Mouse (Mus musculus) forebrain, postnatal 0 days (tissue): ENCODE measurements at regions not wholly inside any gene's neighbourhood (a gene's known extent, or its start where the extent isn't known, plus 50 kb on each side); places are given as distances from the start of the nearest gene placed in this dataset.

Experiments used
- ATAC-seq: fragments of 200-750 bp; cut with Nextera tagmentation; 2 replicates; pipeline ENCODE4 v1.8.0; 2017; ENCODE audit warnings: mild to moderate bottlenecking, moderate library complexity
- DNase-seq: peaks from one replicate; pipeline ENCODE4 v3.0.0-alpha.2; 2015
- H3K27ac ChIP-seq: fragments of 300-500 bp; sonication (generic); 2 replicates; pipeline ENCODE4 v1.5.1; 2014; ENCODE audit warnings: low read depth, mild to moderate bottlenecking, antibody characterized with exemption, low read length, moderate library complexity, mixed read lengths
- H3K27me3 ChIP-seq: fragments of 300-500 bp; sonication (generic); 2 replicates; pipeline ENCODE4 v1.6.1; 2014; ENCODE audit warnings: mild to moderate bottlenecking, low read length, mixed read lengths; ENCODE audit not compliant: insufficient read depth
- H3K36me3 ChIP-seq: fragments of 300-500 bp; sonication (generic); 2 replicates; pipeline ENCODE4 v1.6.1; 2014; ENCODE audit warnings: mild to moderate bottlenecking, moderate library complexity; ENCODE audit not compliant: insufficient read depth
- H3K4me1 ChIP-seq: fragments of 300-500 bp; sonication (generic); 2 replicates; pipeline ENCODE4 v1.6.1; 2014; ENCODE audit warnings: antibody characterized with exemption; ENCODE audit not compliant: insufficient read depth
- H3K4me2 ChIP-seq: fragments of 300-500 bp; sonication (generic); 2 replicates; pipeline ENCODE4 v1.6.1; 2014; ENCODE audit warnings: low read depth, mild to moderate bottlenecking, moderate library complexity
- H3K4me3 ChIP-seq: fragments of 300-500 bp; sonication (generic); 2 replicates; pipeline ENCODE4 v1.5.1; 2014; ENCODE audit warnings: low read depth, low read length, mixed read lengths
- H3K9ac ChIP-seq: fragments of 300-500 bp; sonication (generic); 2 replicates; pipeline ENCODE4 v1.6.1; 2014; ENCODE audit warnings: mild to moderate bottlenecking
- H3K9me3 ChIP-seq: fragments of 300-500 bp; sonication (generic); 2 replicates; pipeline ENCODE4 v1.6.1; 2016; ENCODE audit warnings: low read length
- CTCF ChIP-seq: sonication (generic); IDR thresholded peaks from 2 replicates; pipeline ENCODE4 v1.5.1; 2016; ENCODE audit warnings: antibody characterized with exemption, control low read depth, low read depth
- WGBS: fragments of 180-500 bp; shearing (Covaris S2); extraction: QIAGEN DNeasy Blood & Tissue Kit; methylation state at CpG from one replicate; pipeline ENCODE4 v1.1.7; 2014; 5-methylcytosine and 5-hydroxymethylcytosine counted together

- Histone ChIP-seq H3K9me3 (no peaks in the 10 kb centered on the region), H3K4me3 (no peak overlapping the region), H3K4me2 (no peak overlapping the region), H3K27me3 (no peaks in the 10 kb centered on the region), H3K4me1 (no peaks in the 10 kb centered on the region), H3K36me3 (no peaks in the 10 kb centered on the region), H3K9ac (no peak overlapping the region), H3K27ac (no peak overlapping the region)
- ATAC-seq (no peak), DNase-seq (no peak)
- TF ChIP-seq CTCF = no peak
- 61% methylated on average over 1 of the region's 1 CpGs for WGBS
Observed at GRCm38 (mm10) chr5:58705561-58705960, 987.8 kb downstream of the Pcdh7 start.

- ATAC-seq = no peak
- H3K4me1 ChIP-seq = no peaks in the 10 kb centered on the region
- DNase-seq = no peak
- H3K4me3 ChIP-seq = no peak overlapping the region
- 36% methylated on average over 1 of the region's 1 CpGs for WGBS
- no peak overlapping the region for H3K4me2 ChIP-seq
- no peak overlapping the region for H3K27ac ChIP-seq
- H3K9me3 ChIP-seq = no peaks in the 10 kb centered on the region
- H3K9ac ChIP-seq = no peak overlapping the region
- no peaks in the 10 kb centered on the region for H3K27me3 ChIP-seq
- H3K36me3 ChIP-seq = no peaks in the 10 kb centered on the region
- no peak for TF ChIP-seq CTCF
Observed at GRCm38 (mm10) chr5:58712381-58712780, 994.6 kb downstream of the Pcdh7 start.

DNA sequence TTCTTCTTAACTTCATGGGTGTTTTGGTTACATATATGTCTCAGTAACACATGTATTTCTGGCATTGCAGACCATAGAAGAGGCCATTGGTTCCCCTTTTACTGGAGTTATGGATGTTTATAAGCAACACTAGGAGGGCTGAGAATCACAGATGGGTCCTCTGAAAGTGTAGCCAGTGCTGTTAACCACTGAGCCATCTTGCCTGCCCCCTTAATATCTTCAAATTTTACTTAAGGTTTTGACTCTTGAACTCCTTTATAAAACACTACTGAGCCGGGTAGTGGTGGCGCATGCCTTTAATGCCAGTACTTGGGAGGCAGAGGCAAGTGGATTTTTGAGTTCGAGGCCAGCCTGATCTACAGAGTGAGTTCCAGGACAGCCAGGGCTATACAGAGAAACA lies 1015.6 kb downstream of the Pcdh7 start:
- 97% methylated on average over 3 of the region's 3 CpGs for WGBS
- no peak overlapping the region for H3K9ac ChIP-seq
- no peak overlapping the region for H3K4me3 ChIP-seq
- no peak for TF ChIP-seq CTCF
- no peak overlapping the region for H3K4me2 ChIP-seq
- H3K27ac ChIP-seq = no peak overlapping the region
- H3K27me3 ChIP-seq = no peaks in the 10 kb centered on the region
- H3K36me3 ChIP-seq = no peaks in the 10 kb centered on the region
- no peaks in the 10 kb centered on the region for H3K9me3 ChIP-seq
- H3K4me1 ChIP-seq = no peaks in the 10 kb centered on the region
- ATAC-seq = no peak
- no peak for DNase-seq

DNA sequence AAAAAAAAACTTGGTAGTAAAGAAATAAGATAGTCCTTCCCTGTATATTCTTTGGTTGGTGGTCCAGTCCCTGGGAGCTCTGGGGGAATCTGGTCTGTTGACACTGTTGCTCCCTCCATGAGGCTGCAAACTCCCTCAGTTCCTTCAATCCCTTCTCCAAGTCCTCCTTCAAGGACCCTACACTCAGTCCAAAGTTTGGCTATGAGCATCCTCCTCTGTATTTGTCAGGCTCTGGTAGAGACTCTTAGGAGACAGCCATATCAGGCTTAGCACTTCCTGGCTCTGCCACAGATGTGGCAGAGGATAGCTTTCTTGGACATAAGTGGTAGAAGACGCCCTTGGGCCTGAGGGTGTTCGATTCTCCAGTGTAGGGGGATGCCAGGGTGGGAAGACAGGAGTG lies 1016.2 kb downstream of the Pcdh7 start:
- ATAC-seq (no peak), DNase-seq (no peak)
- H3K9me3 ChIP-seq = no peaks in the 10 kb centered on the region
- no peak overlapping the region for H3K9ac ChIP-seq
- H3K4me3 ChIP-seq = no peak overlapping the region
- H3K27ac ChIP-seq = no peak overlapping the region
- 94% methylated on average over 2 of the region's 2 CpGs for WGBS
- H3K27me3 ChIP-seq = no peaks in the 10 kb centered on the region
- no peak for TF ChIP-seq CTCF
- H3K4me2 ChIP-seq = no peak overlapping the region
- H3K36me3 ChIP-seq = no peaks in the 10 kb centered on the region
- no peaks in the 10 kb centered on the region for H3K4me1 ChIP-seq

DNA sequence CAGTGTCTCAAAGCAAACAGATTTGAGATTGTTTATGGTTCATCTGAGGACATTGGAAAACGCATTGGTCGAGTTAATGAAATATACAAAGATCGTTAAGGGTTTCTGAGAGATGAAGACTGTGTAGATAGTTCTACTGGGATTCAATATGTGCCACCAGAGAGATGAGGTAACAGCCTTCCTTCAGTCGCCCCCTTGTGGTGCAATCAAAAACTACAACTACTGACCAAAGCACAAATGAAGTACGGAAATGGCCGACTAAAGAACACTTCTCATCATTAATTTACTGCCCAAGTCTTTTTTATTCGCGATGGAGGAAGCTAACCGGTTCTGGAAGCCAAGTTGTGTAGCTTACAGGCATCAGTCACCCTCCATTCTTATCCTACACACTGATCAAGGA lies 1018.8 kb downstream of the Pcdh7 start:
- TF ChIP-seq CTCF = peak; percentile 72
- Histone ChIP-seq H3K4me3 (no peak overlapping the region), H3K27me3 (no peaks in the 10 kb centered on the region), H3K4me2 (no peak overlapping the region), H3K27ac (no peak overlapping the region), H3K9ac (no peak overlapping the region), H3K9me3 (no peaks in the 10 kb centered on the region), H3K36me3 (no peaks in the 10 kb centered on the region), H3K4me1 (no peaks in the 10 kb centered on the region)
- DNase-seq (peak; percentile 56), ATAC-seq (no peak)
- 54% methylated on average over 9 of the region's 9 CpGs for WGBS

DNA sequence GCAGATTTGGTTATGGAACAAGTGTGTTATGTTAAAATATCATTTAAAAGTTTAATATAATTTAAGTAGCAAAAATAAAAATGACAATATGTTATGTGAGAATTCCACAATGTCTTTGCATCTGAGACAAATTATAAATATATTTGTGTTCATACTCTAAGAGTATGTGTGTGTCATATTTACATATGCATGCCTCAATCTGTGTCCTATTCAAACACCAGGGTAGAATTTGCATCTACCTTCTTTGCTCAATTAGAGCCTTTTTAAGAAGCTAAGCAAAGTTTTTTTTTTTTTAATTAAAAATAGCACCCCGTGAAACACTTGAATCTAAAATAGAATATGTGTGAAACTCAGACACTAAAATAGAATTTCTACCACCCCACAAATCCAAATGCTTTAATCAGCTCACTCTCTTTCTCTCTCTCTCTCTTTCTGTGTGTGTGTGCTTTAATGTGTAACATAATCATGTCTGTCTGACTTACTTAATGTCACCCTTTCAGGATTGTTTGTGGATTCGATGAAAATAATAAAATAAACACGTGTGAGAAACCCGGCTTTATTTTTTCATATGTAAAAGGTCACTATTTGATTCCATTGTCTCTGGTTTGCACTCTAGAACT lies 1019.6 kb downstream of the Pcdh7 start:
- H3K4me2 ChIP-seq = no peak overlapping the region
- H3K27me3 ChIP-seq = no peaks in the 10 kb centered on the region
- no peaks in the 10 kb centered on the region for H3K36me3 ChIP-seq
- H3K27ac ChIP-seq = no peak overlapping the region
- DNase-seq = peak; percentile 12
- H3K4me3 ChIP-seq = no peak overlapping the region
- H3K9me3 ChIP-seq = no peaks in the 10 kb centered on the region
- WGBS = 52% methylated on average over 4 of the region's 4 CpGs
- peak; percentile 36 for ATAC-seq
- no peaks in the 10 kb centered on the region for H3K4me1 ChIP-seq
- no peak overlapping the region for H3K9ac ChIP-seq
- TF ChIP-seq CTCF = no peak

DNA sequence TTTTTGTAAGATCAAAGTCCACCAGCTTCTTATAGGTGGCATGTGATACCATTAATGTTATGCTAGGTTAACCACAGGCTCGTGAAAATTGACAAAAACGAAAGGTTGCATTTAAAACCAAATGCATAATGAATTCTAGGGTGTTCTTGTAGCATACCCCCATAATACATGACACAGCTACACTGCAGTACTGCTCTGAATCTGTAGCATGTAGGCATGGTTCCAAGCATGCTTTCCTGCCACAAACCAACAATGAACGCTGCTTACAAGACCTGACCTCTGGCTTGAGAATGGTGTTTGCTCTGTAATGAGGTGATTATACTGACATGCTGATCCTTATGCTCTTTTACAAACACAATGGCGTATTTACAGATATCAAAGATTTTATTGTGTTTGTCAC lies 1020.3 kb downstream of the Pcdh7 start:
- no peaks in the 10 kb centered on the region for H3K4me1 ChIP-seq
- 47% methylated on average over 4 of the region's 4 CpGs for WGBS
- no peaks in the 10 kb centered on the region for H3K36me3 ChIP-seq
- TF ChIP-seq CTCF = no peak
- no peak overlapping the region for H3K27ac ChIP-seq
- H3K9ac ChIP-seq = no peak overlapping the region
- no peak overlapping the region for H3K4me2 ChIP-seq
- no peak for ATAC-seq
- H3K9me3 ChIP-seq = no peaks in the 10 kb centered on the region
- H3K27me3 ChIP-seq = no peaks in the 10 kb centered on the region
- DNase-seq = no peak
- H3K4me3 ChIP-seq = no peak overlapping the region
